8 mouse cellular contexts compared by ENCODE assay signal in genomic region chr10:99263419-99264221, GRCm38 (mm10). TPM values are rescaled to one million over a fixed set of nuclear protein-coding genes. Genes with fewer than 3 reads are reported as not detected.
DNase-seq lines count a peak whose midpoint lies in the region; ATAC-seq and TF ChIP-seq lines count a peak whose summit lies in the region.

No protein-coding gene starts in this region.

- H3K4me1 ChIP-seq in ES-E14 (ENCODE audit: control insufficient read depth in 2 of 2, insufficient read depth in 2 of 2, low read length in 2 of 2, poor library complexity in 1 of 2): peaks cover 2 to 8% of the 10 kb centered on the region in 2 experiments; a peak in 3 of 4 replicates
- peaks cover 56% of the 10 kb centered on the region for H3K4me1 ChIP-seq in embryonic facial prominence, embryonic 10.5 days
- H3K4me1 ChIP-seq in hindbrain, embryonic 10.5 days (replicated peaks): peaks cover 70% of the 10 kb centered on the region
- H3K4me1 ChIP-seq in midbrain, embryonic 12.5 days: peaks cover 42% of the 10 kb centered on the region
- H3K4me1 ChIP-seq in stomach, embryonic 16.5 days (ENCODE audit: control insufficient read depth, insufficient read depth, low read length): peaks cover 16% of the 10 kb centered on the region; the same call in 1 of the 2 replicates

- peak overlapping the region; percentile 85 for H3K27ac ChIP-seq in ES-E14 (ENCODE audit: insufficient read depth, low read depth, low read length, poor library complexity, severe bottlenecking)
- H3K27ac ChIP-seq in embryonic facial prominence, embryonic 10.5 days (replicated peaks): peak overlapping the region; percentile 99
- H3K27ac ChIP-seq in hindbrain, embryonic 10.5 days: peak overlapping the region; percentile 99
- peak overlapping the region; percentile 88 for H3K27ac ChIP-seq in midbrain, embryonic 12.5 days (replicated peaks)
- H3K27ac ChIP-seq in stomach, embryonic 16.5 days (ENCODE audit: low read length): peak overlapping the region; percentile 97

- peak; percentile 66 for DNase-seq in embryo, embryonic 10 days (ENCODE audit: low spot score)
- DNase-seq in embryo, embryonic 10.5 days (ENCODE audit: low spot score): no peak
- DNase-seq in ES-E14 (ENCODE audit: low read depth, low spot score): no peak
- peak; percentile 76 for DNase-seq in embryonic facial prominence, embryonic 10.5 days (ENCODE audit: low spot score)
- DNase-seq in hindbrain, embryonic 10.5 days (ENCODE audit: low spot score): peak; percentile 72
- DNase-seq in left cerebral cortex, postnatal 36 days (ENCODE audit: low spot score in 2 of 2): peak; percentile 60 to 68

- intact Hi-C loops in left cerebral cortex, postnatal 36 days (cut with DNase I): loop anchor here (1.0 to 5.0 kb wide), 4 partner anchors 95 to 354 kb away; no protein-coding TSS in a partner anchor

- H3K9me3 ChIP-seq in ES-E14 (ENCODE audit: control insufficient read depth, insufficient read depth, low read depth, low read length): no peaks in the 10 kb centered on the region
- no peaks in the 10 kb centered on the region for H3K9me3 ChIP-seq in embryonic facial prominence, embryonic 10.5 days
- no peaks in the 10 kb centered on the region for H3K9me3 ChIP-seq in hindbrain, embryonic 10.5 days
- no peaks in the 10 kb centered on the region for H3K9me3 ChIP-seq in midbrain, embryonic 12.5 days
- no peaks in the 10 kb centered on the region for H3K9me3 ChIP-seq in stomach, embryonic 16.5 days (replicated peaks; ENCODE audit: control insufficient read depth, low read length)

- WGBS in embryonic facial prominence, embryonic 10.5 days: under 1% methylated on average over 66 of the region's 66 CpGs
- under 1% methylated on average over 66 of the region's 66 CpGs for WGBS in hindbrain, embryonic 10.5 days
- WGBS in midbrain, embryonic 12.5 days: under 1% methylated on average over 66 of the region's 66 CpGs
- under 1% methylated on average over 66 of the region's 66 CpGs for WGBS in stomach, embryonic 16.5 days

- H3K27me3 ChIP-seq in embryonic facial prominence, embryonic 10.5 days (replicated peaks; ENCODE audit: low read depth, poor library complexity, severe bottlenecking): no peaks in the 10 kb centered on the region
- H3K27me3 ChIP-seq in hindbrain, embryonic 10.5 days (ENCODE audit: insufficient read depth, poor library complexity, severe bottlenecking): peaks cover 41% of the 10 kb centered on the region
- H3K27me3 ChIP-seq in midbrain, embryonic 12.5 days: peaks cover 51% of the 10 kb centered on the region
- H3K27me3 ChIP-seq in stomach, embryonic 16.5 days (ENCODE audit: control insufficient read depth, insufficient read depth, low read length): no peaks in the 10 kb centered on the region

- peak; percentile 53 for ATAC-seq in midbrain, embryonic 12.5 days (ENCODE audit: low FRiP score, low read depth)
- peak; percentile 8; the same call in 1 of the 2 replicates for ATAC-seq in stomach, embryonic 16.5 days (ENCODE audit: insufficient read depth, low FRiP score)

- H3K4me2 ChIP-seq in midbrain, embryonic 12.5 days (replicated peaks): peak overlapping the region; percentile 85
- H3K4me2 ChIP-seq in stomach, embryonic 16.5 days (ENCODE audit: low read depth, low read length): peak overlapping the region; percentile 85

- H3K36me3 ChIP-seq in ES-E14 (ENCODE audit: control insufficient read depth, insufficient read depth, low read length, poor library complexity, severe bottlenecking): peaks cover 7% of the 10 kb centered on the region
- H3K36me3 ChIP-seq in embryonic facial prominence, embryonic 10.5 days (replicated peaks): peaks cover 29% of the 10 kb centered on the region
- H3K36me3 ChIP-seq in hindbrain, embryonic 10.5 days: peaks cover 8% of the 10 kb centered on the region
- H3K36me3 ChIP-seq in midbrain, embryonic 12.5 days: no peaks in the 10 kb centered on the region
- H3K36me3 ChIP-seq in stomach, embryonic 16.5 days (ENCODE audit: control insufficient read depth, insufficient read depth, low read length): peaks cover 3% of the 10 kb centered on the region; the same call in 1 of the 2 replicates

- peak overlapping the region; percentile 77 to 81 for H3K4me3 ChIP-seq in ES-E14 (ENCODE audit: insufficient read depth in 1 of 2, low read depth in 1 of 2, low read length in 2 of 2, poor library complexity in 1 of 2, severe bottlenecking in 1 of 2)
- H3K4me3 ChIP-seq in embryonic facial prominence, embryonic 10.5 days: peak overlapping the region; percentile 87
- peak overlapping the region; percentile 83 for H3K4me3 ChIP-seq in hindbrain, embryonic 10.5 days
- peak overlapping the region; percentile 68 for H3K4me3 ChIP-seq in midbrain, embryonic 12.5 days
- peak overlapping the region; percentile 74 for H3K4me3 ChIP-seq in stomach, embryonic 16.5 days (replicated peaks; ENCODE audit: low read length)

- in situ Hi-C loops in ES-E14 (cut with MboI; ENCODE audit: low sequenced_read_pairs in 2 of 2, unreplicated experiment in 2 of 2): no loop called here

- H3K9ac ChIP-seq in ES-E14 (ENCODE audit: insufficient read depth, low read depth, low read length, poor library complexity, severe bottlenecking): peak overlapping the region; percentile 92
- peak overlapping the region; percentile 74 for H3K9ac ChIP-seq in midbrain, embryonic 12.5 days (replicated peaks)
- peak overlapping the region; percentile 92 for H3K9ac ChIP-seq in stomach, embryonic 16.5 days (ENCODE audit: low read length)

TF ChIP-seq in ES-E14, 5 proteins besides CTCF, POLR2A, EP300 and RAD21:
- TF ChIP-seq HCFC1 (IDR thresholded peaks at IDR 0.05; ENCODE audit: borderline replicate concordance, insufficient read depth, low read length) (no peak), CHD2 (IDR thresholded peaks at IDR 0.05; ENCODE audit: low read depth, low read length) (0 out of 2 replicates have a peak, but pooled peaks have one; percentile 4)

RNA-seq across cellular contexts. Expression of gene Dusp6, which starts 0.6 kb away (rescaled TPM):
- 44.7 and 83.0 TPM in 2 replicates for total RNA-seq in ES-E14 (2012; rRNA removed)
- 122 and 131 TPM in 2 replicates for polyA plus RNA-seq in embryonic facial prominence, embryonic 10.5 days (2016; fragmentation: Nextera tagmentation; extraction: Ambion mirVana)
- 38.2 and 63.0 TPM in 2 replicates for polyA plus RNA-seq in hindbrain, embryonic 10.5 days (2016; fragmentation: Nextera tagmentation; extraction: Ambion mirVana)
- 100 to 1,000 TPM in 1 of 2 experiments, 10 to 100 TPM in 1; 72.3 to 107 TPM for total RNA-seq in left cerebral cortex, postnatal 36 days (2021)
- 23.9 and 24.3 TPM in 2 replicates for polyA plus RNA-seq in midbrain, embryonic 12.5 days (2016; fragmentation: Nextera tagmentation; extraction: Ambion mirVana)
- 39.7 and 40.8 TPM in 2 replicates for polyA plus RNA-seq in stomach, embryonic 16.5 days (2015; fragmentation: Nextera tagmentation; extraction: Ambion mirVana)

Comparison
In these comparisons a context has a peak if more than half of its experiments do, and no peak if none do; other contexts are left out.
1. DNase-seq: peak in embryo, embryonic 10 days (single experiment), embryonic facial prominence, embryonic 10.5 days (single experiment), hindbrain, embryonic 10.5 days (single experiment) and left cerebral cortex, postnatal 36 days (2 of 2); none in embryo, embryonic 10.5 days (single experiment) and ES-E14 (single experiment).
2. Peak in every context shown above with its lines, with median percentiles within 50 percentile points of each other: H3K27ac ChIP-seq, H3K4me3 ChIP-seq and H3K9ac ChIP-seq.